Mouse (Mus musculus) right cerebral cortex, postnatal 25 days (tissue): Measurements from ENCODE around the gene Smpd1.

Experiments used
- DNase-seq: peaks from one replicate; pipeline ENCODE4 v3.0.0; 2022

The Smpd1 gene

DNA sequence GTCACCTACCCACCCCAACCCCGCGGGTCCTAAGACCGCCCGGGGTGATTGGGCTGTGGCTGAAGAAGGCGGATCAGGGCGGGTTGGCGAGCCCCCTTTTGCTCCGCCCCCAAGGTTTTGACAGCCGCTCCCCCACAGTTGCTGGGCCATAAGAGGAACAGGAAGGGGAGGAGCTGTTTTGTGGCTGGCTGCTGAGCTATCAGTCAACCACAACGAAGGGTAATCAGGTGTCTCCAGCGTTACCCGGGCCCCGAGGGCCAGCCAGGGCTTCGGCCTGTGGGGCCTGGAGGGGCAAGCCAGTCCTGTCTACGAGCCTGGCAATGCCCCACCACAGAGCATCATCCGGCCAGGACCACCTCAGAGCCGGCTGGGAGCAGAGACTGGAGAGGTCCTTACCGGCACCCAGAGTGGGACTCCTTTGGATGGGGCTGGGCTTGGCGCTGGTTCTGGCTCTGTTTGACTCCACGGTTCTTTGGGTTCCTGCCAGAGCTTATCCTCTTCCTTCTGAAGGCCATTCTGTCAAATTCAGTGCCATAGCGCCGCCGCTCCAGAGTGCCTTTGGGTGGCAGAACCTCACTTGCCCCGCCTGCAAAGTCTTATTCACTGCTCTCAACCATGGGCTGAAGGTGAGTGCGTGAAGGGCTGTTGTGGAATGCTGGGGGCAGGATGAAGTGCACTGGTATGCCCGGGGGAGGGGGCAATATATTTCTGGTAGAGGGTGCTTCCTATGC lies at the start of gene Smpd1:
Gene Smpd1 (plus strand): TSS at position 149 of the 731 bp plus-strand sequence.
- peak; percentile 91 for DNase-seq

DNA sequence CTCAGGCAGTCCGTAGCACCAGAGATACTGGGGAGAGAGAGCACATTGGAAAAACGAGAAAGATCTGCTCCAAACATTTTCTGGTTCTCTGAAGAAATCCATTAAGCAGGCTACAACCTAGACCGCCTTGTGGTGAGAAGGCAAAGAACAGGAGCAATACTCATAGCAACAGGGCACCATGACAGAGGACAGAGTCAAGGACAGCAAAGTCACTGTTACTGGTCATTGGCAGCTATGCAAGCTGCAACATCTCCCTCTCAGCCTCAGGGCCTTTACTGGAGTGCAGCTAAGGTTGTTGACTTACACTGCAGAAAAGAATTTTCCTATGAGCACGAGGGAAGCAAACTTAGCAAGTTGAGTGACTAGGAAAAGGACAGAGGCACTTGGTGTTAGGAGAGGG lies 46.9 kb upstream of the Smpd1 start:
- DNase-seq, result no peak

DNA sequence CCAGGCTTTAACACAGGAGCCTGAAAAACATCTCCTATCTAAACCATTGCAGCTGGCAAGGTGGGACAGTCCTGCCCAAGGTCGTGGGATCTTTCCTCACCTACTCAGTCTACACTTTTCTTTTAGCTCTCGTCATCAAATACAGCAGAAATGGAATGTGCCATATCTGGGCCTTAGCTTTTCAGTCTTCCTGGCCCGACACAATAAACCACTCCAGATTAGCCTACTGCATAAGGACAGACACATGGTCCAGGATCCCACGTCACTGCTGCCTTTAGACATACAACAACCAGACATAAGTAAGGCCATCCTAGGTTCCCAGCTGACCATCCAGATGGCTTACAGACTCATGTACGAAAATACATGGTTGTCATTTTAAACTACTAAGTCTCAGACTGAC lies 44.0 kb upstream of the Smpd1 start:
- no peak for DNase-seq

DNA sequence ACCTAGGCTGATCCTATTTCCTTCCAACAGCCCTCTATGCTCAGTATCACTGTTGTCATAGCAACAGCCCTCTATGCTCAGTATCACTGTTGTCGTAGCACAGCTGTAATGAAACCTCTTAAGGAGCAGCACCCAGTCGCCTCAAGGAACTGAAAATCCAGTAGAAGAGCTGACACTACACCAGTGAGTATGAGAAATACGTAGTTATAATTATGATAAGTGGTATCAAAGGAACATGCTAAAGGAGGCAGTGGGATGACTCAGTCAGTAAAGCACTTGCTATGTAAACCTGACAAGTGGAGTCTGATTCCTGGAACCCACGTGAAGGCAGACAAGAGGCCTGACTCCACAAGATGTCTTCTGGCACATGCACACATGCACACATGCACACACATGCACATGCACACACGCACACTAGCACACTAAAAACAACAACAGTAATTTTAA lies 40.3 kb upstream of the Smpd1 start:
- DNase-seq, result no peak

DNA sequence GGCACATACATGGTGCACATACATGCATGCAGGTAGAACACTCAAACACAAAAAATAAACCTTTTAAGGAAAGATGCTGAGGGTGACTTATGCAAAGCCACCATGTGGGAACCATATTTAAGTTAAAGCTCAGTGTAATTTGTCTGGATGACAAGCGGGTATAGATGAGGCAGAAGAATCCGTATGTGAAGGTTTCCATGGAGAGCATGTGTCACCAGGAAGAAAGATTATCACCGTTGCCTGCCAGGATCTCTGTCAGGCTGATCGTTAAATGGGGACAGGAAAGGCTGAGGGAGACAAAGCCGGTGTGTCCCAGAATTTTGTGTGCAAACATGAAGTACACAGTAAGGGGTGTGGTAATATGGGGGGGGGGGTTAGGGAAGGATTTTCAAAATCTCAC lies 39.6 kb upstream of the Smpd1 start:
- no peak for DNase-seq

DNA sequence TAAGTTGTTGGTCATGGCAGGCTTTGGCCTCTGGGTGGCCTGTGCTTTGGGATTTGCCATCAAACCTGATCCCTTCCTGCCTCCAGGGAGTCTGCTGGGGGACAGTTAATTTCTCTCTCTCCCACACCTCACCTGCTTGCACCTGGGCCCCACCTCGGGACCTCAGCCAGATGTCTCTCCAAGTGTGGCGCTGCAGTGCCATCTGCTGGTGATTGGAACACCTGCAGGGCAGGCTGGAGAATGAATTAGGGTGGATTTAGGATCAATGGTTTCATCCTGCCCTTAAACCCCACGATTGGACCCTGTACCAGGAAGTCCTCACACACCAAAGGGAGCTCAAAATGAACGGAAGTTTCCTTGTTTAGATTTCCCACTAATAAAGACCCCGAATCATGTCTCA lies 39.0 kb upstream of the Smpd1 start:
- peak; percentile 54 for DNase-seq

DNA sequence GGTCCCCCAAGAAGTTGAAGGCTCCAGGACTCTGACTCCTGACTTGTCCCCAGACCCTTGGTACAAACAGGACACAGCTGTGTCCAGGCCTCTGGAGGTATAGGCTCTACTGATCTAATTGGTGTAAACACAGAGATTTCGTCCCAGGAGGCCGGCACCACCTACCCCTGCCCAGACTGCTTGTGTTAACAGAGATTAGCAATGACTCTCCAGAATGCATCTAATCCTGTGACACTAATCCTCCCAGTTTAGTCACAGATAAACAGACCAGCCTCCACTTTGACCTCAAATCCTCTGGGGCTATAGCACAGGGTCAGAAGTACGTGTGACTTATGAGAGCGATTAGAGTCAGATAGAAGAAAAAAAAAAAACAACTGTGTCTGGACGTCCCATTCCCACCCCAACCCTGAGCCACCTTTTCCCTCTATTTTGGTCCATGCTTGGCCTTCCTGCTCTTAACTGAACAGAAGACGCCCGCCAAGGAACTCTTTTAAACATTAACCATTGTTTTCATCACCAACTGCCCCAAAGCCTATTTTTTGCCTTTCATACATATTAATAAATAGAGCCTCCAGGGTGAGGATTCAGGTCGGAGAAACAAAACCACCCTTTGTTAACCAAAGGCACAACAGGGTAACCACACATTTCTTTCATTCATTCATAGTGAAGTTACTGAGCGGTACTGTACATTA lies 37.3 kb upstream of the Smpd1 start:
- DNase-seq, result no peak

DNA sequence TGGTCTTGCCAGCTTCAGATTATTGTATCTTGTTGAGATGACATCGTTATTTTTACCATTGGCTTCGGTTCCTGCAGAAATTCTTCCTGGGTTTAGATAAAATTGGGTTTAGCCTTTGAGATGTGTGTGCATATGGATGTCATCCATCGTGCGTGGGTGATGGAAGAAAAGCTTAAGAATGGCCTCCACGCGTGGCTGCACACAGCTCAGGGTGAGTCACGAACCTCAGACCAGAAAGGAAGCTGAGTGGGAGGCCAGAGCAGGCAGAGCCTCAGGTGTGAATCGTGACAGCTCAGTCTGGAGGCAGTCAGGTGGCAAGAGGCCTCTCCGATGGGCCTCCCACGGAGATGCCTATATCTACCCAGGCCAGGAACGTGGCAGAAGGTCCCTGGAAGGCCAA lies 34.8 kb upstream of the Smpd1 start:
- peak; percentile 85 for DNase-seq

DNA sequence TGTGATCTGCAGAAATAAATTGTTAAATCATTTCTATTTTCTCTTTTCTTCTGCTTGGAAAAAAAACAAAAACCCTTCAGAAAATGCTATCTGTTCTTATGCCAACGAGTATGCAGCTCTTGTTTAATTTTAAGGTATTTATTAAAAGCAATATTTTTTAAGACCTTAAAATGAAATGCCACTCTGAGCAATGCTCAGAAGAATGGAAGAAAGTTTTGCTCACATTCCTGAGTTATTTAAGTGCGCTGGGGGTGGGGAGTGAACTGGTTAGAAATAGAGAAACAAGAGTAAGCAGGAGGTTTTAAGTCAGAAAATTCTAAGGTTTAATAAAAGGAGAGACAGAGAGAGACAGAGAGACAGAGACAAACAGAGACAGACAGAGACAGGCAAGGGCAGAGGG lies 34.4 kb upstream of the Smpd1 start:
- no peak for DNase-seq

DNA sequence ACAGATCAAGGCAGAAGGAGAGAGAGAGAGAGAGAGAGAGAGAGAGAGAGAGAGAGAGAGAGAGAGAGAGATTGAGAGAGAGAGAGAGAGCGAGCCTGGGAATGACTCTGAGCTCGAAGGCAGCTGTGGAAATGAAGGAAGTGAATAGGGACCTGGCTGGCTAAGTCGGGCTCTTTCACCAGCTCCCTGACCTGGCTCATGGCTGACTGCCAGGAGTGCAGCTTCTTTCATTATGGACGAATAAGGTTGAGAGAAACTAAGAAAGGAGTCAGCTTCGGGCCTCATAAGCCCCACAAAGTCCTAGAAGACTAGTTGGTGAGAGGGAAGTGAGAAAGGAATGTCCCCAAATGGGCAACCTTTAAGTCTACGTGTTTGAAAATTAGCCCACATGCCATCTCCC lies 34.0 kb upstream of the Smpd1 start:
- DNase-seq, result no peak

DNA sequence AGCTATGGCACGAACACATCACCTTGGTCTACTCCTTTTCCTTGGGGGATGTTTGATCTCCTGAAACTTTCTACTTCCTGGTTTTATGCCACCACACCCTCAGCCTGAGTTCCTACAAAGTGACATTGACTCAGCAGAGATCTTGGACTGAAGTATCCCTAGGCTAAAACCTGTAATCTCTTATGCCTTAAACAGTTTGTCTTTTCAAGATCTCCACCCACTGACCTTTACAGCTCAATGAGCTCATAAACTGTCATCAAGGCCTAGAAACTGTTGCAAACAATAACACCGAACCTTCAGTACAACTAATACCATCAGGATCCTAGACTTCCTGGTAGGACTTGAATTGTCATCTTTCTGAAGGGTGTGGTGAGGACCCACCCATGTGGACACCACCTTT lies 29.9 kb upstream of the Smpd1 start:
- DNase-seq, result no peak

DNA sequence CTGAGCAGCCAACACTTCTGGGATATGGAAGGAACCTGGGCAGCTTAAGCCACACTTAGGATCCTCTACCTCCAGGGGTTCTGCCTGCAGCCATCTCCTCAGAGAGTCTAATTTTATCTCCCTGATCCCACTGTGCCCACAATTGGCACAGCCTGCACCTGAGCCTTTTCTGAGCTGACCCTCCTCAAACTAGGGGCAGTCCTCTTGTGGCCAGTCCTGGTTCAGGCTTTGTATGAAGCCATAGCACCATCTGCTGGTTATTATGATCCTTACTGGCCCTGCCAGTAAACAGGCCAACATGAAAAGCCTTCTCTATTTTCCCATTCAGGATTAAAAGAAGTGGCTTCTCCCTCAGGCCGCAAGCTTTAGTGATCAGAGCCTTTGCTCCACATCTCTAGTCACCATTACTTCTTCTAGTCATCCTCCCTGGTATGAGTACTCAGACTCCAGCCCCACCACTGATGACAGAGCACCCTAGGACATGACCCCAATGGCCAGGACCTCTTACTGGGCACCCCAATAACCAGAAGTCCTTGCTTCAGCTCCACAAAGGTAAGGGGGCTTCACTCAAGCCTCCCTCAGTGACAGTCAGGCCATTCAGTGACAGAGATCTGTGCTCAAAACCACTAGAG lies 26.7 kb upstream of the Smpd1 start:
- DNase-seq, result no peak

DNA sequence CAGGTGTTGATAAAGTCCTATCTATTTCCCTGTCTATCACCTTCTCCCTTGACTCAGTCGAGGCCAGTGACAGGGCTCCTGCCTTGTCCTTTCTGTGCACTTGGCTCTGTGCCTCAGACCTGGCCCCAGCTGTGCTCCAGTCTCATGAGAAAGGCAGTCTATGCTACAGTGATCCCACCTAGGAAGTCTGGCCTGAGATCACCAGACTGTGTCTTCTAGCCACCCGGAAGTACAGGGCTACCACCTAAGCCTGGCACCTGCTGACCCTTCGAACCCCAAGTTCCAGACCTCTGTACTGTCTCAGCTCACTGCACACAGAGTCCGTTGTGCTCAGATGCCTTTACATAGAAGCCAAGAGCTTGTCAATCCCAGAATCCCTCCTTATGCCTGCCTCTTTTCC lies 26.1 kb upstream of the Smpd1 start:
- no peak for DNase-seq

DNA sequence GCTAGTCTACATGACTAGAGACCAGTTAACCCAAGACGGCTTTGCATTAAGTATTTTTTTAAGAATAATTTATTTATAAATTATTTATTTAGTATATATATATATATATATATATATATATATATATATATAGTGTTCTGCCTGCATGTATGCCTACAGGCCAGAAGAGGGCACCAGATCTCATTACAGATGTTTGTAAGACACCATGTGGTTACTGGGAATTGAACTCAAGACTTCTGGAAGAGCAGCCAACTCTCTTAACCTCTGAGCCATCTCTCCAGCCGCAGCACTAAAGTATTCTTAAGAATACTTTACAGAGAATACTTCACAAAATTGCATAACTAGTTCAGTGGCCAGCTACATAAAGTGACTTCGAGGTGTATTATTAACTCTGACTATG lies 20.0 kb upstream of the Smpd1 start:
- no peak for DNase-seq

DNA sequence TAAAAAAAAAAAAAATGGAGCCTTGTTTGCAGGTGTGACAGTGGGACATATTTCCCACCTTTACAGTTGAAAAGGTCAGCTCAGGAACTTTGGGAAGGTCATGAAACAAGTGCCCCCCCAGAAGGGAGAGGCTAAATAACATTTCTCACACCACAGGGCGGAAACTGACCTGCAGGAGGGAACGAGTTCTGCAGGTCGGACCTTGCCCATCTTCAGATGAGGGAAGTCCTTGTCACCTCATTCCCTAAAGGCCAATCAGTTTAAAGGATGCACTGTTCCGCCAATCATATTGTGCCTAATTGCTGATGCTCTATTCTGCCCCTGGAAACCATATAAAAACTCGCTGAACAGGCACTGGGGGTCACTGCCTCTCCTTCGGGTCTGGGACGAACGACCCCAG lies 8.2 kb upstream of the Smpd1 start:
- no peak for DNase-seq

DNA sequence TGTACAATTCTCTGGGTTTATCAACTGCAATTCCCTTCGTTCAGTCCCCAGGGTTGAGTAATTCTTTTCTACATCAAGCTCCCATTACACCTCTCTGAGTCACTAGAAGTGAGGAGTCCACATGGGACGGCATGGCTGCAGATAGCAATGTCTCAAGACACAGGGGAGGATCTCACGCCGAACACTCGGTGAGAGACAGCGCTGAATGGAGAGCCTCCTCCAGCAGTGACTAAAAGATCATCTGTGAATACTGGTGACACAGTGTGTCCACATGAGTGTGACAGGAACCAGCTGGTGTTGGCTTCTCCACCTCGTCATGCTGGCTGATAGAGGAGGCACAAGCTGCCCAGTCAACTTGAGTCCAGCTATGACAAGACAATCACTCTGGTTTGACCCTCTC lies 6.2 kb upstream of the Smpd1 start:
- DNase-seq, result no peak

DNA sequence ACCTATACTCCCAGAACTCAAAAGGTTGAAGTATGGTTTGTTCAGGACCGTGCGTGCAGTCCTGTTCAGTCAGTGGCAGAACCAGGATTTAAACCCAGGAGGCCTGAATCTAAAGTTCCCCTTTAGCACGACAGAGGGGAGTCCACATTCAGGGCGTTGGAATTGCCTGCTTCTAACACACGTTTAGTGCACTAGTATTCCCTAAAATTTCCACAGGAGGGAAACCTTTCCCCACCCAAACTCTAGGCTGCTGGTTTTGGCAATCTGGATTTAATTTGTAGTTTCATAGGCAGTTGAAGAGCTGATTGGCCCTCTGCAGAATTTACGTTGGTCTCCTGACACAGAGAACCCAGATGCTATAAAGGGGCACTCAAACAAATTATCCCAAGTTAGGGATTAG lies 5.1 kb upstream of the Smpd1 start:
- peak; percentile 40 for DNase-seq

DNA sequence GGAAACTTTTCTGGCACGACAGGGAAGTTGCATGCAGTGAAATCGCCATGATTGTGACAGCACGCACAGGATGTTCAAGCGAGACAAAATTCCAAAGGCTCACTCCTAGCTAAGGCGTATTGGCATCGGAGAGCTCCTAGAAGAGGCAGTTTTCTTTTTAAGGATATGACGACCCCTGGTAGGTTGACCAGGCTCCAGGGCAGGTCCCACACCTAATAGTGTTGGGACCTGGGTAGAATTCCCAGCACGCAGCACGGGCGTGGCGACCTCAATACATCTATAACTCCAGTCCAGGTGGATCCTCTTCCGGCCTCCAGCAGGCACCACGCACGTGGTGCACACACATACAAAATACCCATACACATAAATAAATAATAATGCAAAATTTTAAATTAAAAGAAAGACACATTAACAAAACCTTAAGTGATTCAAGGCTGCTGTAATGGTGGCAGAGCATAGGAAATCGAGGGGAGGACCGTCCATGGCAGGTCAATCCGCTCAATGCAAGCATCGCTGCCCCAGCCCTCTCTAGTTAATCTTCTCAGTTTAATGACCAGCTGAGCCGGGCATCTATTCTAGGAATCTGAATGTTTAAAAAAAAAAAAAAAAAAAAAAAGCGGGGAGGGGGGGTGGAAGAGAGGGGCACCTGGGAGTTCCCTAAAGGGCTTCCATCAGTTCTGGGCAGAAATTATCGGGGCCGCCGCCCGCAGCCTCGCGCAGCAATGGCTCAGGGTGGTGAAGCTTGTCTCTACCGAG lies 526 bp upstream of the Smpd1 start:
- DNase-seq, result peak; percentile 15

DNA sequence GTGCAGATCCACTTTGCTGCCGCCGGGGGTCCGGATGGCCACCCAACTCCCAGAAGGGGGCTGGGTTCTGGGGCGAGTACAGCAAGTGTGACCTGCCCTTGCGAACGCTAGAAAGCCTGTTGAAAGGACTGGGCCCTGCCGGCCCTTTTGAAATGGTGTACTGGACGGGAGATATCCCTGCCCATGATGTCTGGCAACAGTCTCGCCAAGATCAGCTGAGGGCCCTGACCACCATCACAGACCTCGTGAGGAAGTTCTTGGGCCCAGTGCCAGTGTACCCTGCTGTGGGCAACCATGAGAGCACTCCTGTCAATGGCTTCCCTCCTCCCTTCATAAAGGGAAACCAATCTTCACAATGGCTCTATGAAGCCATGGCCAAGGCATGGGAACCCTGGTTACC lies 1.4 kb downstream of the Smpd1 start:
- DNase-seq, result no peak

DNA sequence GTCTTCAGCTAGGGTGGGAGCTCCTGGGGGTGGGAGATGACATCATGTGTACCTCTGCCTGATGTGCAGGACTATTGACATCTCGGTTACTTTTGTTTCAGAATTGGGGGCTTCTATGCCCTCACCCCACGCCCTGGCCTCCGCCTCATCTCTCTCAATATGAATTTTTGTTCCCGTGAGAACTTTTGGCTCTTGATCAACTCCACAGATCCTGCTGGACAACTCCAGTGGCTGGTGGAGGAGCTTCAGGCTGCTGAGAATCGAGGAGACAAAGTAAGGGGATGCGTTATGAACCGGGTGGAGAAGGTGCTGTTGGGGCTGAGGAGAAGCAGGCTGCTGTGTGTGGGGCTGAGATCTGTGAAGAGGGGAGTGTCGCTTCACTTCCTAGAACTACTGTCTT lies 2.2 kb downstream of the Smpd1 start:
- DNase-seq, result peak; percentile 16

DNA sequence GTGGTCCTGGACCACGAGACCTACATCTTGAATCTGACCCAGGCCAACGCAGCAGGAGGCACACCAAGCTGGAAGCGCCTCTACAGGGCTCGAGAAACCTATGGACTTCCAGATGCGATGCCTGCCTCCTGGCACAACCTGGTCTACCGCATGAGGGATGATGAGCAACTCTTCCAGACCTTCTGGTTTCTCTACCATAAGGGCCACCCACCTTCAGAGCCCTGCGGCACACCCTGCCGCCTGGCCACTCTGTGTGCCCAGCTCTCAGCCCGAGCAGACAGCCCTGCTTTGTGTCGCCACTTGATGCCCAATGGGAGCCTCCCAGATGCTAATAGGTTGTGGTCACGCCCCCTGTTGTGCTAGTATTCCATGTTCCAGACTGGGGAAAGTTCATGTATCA lies 3.5 kb downstream of the Smpd1 start:
- peak; percentile 23 for DNase-seq

DNA sequence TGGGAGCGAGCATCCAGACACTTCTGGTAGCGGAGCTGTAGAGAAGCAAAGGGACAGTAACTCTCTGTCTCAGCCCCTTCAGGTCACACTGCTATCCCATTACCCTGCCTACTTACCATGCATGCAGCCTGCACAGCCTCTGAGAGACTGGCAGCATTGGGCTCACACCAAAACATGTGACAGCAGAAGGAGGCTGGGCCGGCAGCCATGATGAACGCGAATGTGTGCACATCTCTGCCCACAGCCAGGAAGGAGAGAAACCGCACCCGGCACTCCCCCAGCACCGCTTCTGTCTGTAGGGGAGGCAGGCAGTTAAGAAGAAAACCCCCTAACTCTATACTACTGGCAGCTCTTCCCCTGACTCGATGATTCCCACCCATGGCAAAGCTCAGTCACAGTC lies 4.9 kb downstream of the Smpd1 start:
- peak; percentile 84 for DNase-seq

DNA sequence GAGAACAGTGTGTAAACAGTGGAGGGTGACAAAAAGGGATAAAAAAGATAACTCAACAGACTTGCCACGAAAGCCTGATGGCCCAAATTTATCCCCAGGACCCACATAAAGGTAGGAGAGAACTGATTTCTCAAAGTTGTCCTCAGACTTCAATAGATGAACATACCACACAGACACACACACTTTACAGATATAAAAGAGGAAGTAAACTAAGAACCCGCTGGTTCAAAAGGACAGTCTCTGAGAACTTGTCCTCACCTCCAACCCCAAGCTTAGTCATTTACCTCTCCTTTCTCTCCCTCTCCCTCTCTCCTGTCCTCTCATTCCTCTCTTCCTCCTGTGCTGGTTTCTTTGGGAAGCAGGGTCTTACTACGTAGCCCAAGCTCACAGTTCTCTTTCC lies 8.2 kb downstream of the Smpd1 start:
- DNase-seq, result peak; percentile 2

DNA sequence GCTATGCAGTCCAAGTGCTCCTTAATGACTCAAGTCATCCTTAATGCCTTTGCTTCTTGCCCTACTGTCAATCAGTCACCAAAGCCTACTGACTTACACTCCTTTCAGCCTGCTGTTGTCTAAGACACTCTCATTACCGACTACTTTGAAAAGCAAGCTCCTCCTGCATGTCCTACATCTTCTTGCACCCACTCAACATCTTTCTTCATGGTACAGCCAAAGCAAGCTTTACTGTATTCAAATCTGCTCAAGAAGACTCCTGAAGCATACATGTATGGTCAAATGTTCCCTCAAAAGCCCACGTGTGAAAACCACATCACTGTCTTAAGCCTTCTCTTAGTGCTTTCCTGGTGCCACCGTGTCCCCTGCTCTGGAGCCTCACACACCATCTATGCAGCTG lies 9.2 kb downstream of the Smpd1 start:
- peak; percentile 4 for DNase-seq
